Mouse (Mus musculus) G1E (cell line): Measurements from ENCODE around the gene Trit1. TPM values are rescaled to one million over a fixed set of nuclear protein-coding genes. Genes with fewer than 3 reads are reported as not detected.

Experiments
- ATAC-seq: 2 replicates; pipeline ENCODE4 v1.8.0; 2016; ENCODE audit warnings: mild to moderate bottlenecking; ENCODE audit not compliant: insufficient number of reproducible peaks, poor library complexity, low FRiP score, severe bottlenecking; ENCODE audit errors: extremely low read depth
- DNase-seq: peaks from one replicate; pipeline ENCODE4 v3.0.0; 2012; ENCODE audit warnings: low spot score
- H3K27me3 ChIP-seq: 2 replicates; pipeline ENCODE4 v1.6.1; 2012; ENCODE audit warnings: mild to moderate bottlenecking, low read length, inconsistent platforms; ENCODE audit not compliant: insufficient read depth
- H3K36me3 ChIP-seq: replicated peaks from 2 replicates; pipeline ENCODE3; 2012; ENCODE audit warnings: mild to moderate bottlenecking, inconsistent platforms
- H3K4me1 ChIP-seq: 2 replicates; pipeline ENCODE4 v1.6.1; 2012; ENCODE audit warnings: low read depth, low read length, inconsistent platforms, mixed read lengths; ENCODE audit not compliant: insufficient read depth
- H3K4me3 ChIP-seq: 2 replicates; pipeline ENCODE4 v1.5.1; 2012; ENCODE audit warnings: low read depth, mild to moderate bottlenecking, inconsistent platforms, low read length, moderate library complexity, mixed read lengths
- H3K9me3 ChIP-seq: replicated peaks from 2 replicates; pipeline ENCODE4 v1.6.1; 2012; ENCODE audit warnings: inconsistent platforms
- CTCF ChIP-seq: IDR thresholded peaks from 2 replicates; pipeline ENCODE4 v1.5.1; 2012; ENCODE audit warnings: low read depth, low read length, inconsistent platforms, mixed read lengths
- GATA1 ChIP-seq: IDR thresholded peaks from 2 replicates; pipeline ENCODE4 v1.6.1; 2012; ENCODE audit warnings: borderline replicate concordance, low read length, inconsistent platforms, mixed read lengths
- GATA2 ChIP-seq: IDR thresholded peaks from 2 replicates; pipeline ENCODE4 v1.6.1; 2012; ENCODE audit warnings: low read depth, low read length, inconsistent platforms, borderline replicate concordance
- POLR2AphosphoS5 ChIP-seq: IDR thresholded peaks from 2 replicates; pipeline ENCODE4 v1.6.1; 2012; ENCODE audit warnings: low read depth, low read length, inconsistent platforms; ENCODE audit not compliant: insufficient replicate concordance
- TAL1 ChIP-seq: conservative IDR thresholded peaks from 2 replicates; pipeline ENCODE4 v1.6.1; 2012; ENCODE audit warnings: low read depth, low read length, inconsistent platforms, mixed read lengths
- polyA plus RNA-seq: library from polyadenylated mRNA; stranded (reverse); fragments of >175 nt; gene quantifications from 2 replicates; pipeline ENCODE4 v1.2.3, GENCODE M21; 2012
- total RNA-seq, 2 experiments: library from RNA; stranded (forward) in 1 of 2; stranded (reverse) in 1 of 2; fragments of 200-1000 nt in 1 of 2; fragments of >200 nt in 1 of 2; fragmentation: Nextera tagmentation in 1 of 2; gene quantifications; 2 replicates each; pipeline ENCODE4 v1.2.3; 2014 to 2017

Trit1 gene
- total and polyA plus RNA-seq, 3 experiments, result 3.2 to 24.4 (median 23.6) TPM

DNA sequence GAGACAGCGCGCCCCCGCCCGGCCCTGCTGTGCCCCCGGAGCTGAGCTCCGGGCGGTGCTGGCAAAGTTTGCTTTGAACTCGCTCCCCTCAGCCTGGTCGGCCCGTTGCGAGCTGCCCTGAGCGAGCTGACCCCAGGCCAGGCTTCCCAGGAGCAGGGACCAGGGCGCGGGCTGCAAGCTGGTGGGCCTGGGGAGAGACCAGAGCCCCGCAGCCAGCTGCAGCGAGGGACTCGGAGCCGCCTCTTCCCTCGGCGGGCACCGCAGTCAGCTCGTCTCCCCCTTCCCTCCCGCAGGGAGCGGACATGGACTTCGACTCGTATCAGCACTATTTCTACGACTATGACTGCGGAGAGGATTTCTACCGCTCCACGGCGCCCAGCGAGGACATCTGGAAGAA, 20.2 kb upstream of the Trit1 start:
- Histone ChIP-seq H3K9me3 (no peaks in the 10 kb centered on the region), H3K27me3 (peaks cover 60% of the 10 kb centered on the region), H3K36me3 (no peaks in the 10 kb centered on the region), H3K4me1 (peaks cover 6% of the 10 kb centered on the region; the same call in 1 of the 2 replicates), H3K4me3 (no peak overlapping the region; the same call in 1 of the 2 replicates)
- DNase-seq (no peak), ATAC-seq (no peak)
- TF ChIP-seq GATA2, result no peak
- TF ChIP-seq TAL1, result no peak
- TF ChIP-seq CTCF, result no peak
- TF ChIP-seq GATA1, result no peak
- TF ChIP-seq POLR2AphosphoS5, result no peak

DNA sequence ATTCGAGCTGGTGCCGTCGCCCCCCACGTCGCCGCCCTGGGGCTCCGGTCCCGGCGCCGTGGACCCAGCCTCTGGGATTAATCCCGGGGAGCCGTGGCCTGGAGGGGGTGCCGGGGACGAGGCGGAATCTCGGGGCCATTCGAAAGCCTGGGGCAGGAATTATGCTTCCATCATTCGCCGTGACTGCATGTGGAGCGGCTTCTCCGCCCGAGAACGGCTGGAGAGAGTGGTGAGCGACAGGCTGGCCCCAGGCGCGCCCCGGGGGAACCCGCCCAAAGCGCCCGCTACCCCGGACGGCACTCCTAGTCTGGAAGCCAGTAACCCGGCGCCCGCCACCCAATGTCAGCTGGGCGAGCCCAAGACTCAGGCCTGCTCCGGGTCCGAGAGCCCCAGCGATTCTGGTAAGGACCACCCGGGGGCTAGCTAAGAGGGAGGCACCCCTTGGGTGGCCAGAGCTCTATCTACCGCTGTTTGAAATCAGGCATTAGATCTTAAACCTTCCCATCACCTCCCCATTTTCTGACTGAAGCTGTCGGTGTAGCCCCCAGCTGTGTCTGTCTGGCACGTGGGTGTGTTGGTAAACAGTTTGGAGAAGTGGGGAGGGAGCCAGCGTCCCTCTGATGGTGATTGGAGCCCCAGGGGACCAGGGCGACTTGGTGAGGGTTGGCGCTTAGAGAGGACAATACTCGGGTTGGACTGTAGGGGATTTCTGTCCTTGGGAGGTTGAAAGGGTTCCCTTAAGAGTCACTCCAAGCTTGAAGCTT, 19.6 kb upstream of the Trit1 start:
- no peak for DNase-seq
- no peak for TF ChIP-seq GATA2
- TF ChIP-seq POLR2AphosphoS5, result no peak
- TF ChIP-seq CTCF, result no peak
- no peak for TF ChIP-seq TAL1
- TF ChIP-seq GATA1, result no peak
- peaks cover 6% of the 10 kb centered on the region; the same call in 1 of the 2 replicates for H3K4me1 ChIP-seq
- H3K9me3 ChIP-seq, result no peaks in the 10 kb centered on the region
- peaks cover 65% of the 10 kb centered on the region for H3K27me3 ChIP-seq
- ATAC-seq, result no peak
- no peaks in the 10 kb centered on the region for H3K36me3 ChIP-seq
- no peak overlapping the region for H3K4me3 ChIP-seq

DNA sequence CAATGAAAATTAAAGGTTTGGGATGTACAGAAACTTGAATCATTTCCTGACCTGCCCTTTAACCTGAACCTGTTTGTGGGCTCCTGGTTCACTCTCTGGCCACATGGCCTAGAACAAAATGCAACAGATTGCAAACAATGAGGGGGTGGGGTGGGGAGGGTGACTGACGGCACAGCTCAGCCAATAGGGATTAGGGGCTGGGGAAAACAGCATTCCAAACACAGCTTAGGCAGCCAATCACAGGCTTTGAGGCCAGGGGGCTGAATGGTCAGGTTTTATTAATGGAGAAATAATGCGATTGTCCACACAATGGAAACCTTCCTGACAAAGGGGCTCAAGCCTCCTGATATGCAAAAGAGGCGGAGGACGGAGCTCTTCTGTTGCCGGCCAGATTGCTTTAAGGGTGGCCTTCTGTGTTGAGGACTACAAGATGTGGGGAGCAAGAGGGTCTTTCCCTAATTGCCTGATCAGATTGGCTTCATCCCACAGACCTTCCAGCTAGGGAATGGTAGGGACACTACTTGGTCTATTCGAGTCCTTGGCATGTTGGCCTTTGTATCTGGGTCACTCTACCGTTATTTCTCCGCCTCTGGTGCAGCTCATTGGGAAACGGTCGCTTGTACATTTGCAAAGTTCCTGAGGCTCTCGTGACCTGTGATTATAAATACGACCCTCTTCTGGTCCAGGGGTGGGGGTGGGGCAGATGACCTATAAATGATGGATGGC, 17.7 kb upstream of the Trit1 start:
- Histone ChIP-seq H3K4me1 (peaks cover 6% of the 10 kb centered on the region; the same call in 1 of the 2 replicates), H3K27me3 (peaks cover 68% of the 10 kb centered on the region), H3K9me3 (no peaks in the 10 kb centered on the region), H3K4me3 (no peak overlapping the region), H3K36me3 (no peaks in the 10 kb centered on the region)
- no peak for DNase-seq
- ATAC-seq, result no peak
- no peak for TF ChIP-seq POLR2AphosphoS5
- TF ChIP-seq TAL1, result no peak
- no peak for TF ChIP-seq GATA2
- no peak for TF ChIP-seq GATA1
- TF ChIP-seq CTCF, result no peak

DNA sequence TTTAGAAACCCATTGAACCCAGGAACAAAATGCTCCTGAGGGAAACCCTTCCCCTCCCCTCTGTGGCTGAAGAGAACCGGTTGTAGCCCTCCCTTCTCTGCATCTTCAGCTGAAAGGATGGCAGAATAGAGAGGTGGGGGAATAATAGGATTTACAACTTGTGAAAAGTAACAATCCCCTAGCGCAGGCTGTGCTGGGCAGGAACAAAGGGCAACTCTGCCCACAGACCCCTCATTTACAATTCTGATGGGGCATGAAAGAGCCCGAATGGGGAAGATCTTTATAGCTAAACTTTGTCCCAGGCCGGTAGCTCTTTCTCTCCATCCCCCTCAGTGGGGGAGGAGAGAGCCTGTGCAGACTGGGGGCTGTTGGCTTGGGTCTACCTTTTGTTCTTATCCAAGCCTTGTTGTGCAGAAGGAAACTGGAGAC, 17.1 kb upstream of the Trit1 start:
- Histone ChIP-seq H3K36me3 (no peaks in the 10 kb centered on the region), H3K9me3 (no peaks in the 10 kb centered on the region), H3K4me3 (no peak overlapping the region), H3K27me3 (peaks cover 66% of the 10 kb centered on the region), H3K4me1 (peaks cover 6% of the 10 kb centered on the region; the same call in 1 of the 2 replicates)
- no peak for TF ChIP-seq POLR2AphosphoS5
- no peak for TF ChIP-seq TAL1
- no peak for TF ChIP-seq GATA2
- TF ChIP-seq CTCF, result no peak
- no peak for TF ChIP-seq GATA1
- DNase-seq (no peak), ATAC-seq (no peak)

DNA sequence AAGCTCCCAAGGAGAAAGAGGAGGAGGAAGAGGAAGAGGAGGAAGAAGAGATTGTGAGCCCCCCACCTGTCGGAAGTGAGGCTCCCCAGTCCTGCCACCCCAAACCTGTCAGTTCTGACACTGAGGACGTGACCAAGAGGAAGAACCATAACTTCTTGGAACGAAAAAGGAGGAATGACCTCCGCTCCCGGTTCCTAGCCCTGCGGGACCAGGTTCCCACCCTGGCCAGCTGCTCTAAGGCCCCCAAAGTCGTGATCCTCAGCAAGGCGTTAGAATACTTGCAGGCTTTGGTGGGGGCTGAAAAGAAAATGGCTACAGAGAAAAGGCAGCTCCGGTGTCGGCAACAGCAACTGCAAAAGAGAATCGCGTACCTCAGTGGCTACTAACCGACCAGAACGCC, 16.3 kb upstream of the Trit1 start:
- Histone ChIP-seq H3K36me3 (no peaks in the 10 kb centered on the region), H3K9me3 (no peaks in the 10 kb centered on the region), H3K27me3 (peaks cover 62% of the 10 kb centered on the region), H3K4me1 (peaks cover 6% of the 10 kb centered on the region; the same call in 1 of the 2 replicates), H3K4me3 (no peak overlapping the region)
- DNase-seq (no peak), ATAC-seq (no peak)
- no peak for TF ChIP-seq GATA2
- no peak for TF ChIP-seq CTCF
- no peak for TF ChIP-seq POLR2AphosphoS5
- TF ChIP-seq GATA1, result no peak
- TF ChIP-seq TAL1, result no peak

DNA sequence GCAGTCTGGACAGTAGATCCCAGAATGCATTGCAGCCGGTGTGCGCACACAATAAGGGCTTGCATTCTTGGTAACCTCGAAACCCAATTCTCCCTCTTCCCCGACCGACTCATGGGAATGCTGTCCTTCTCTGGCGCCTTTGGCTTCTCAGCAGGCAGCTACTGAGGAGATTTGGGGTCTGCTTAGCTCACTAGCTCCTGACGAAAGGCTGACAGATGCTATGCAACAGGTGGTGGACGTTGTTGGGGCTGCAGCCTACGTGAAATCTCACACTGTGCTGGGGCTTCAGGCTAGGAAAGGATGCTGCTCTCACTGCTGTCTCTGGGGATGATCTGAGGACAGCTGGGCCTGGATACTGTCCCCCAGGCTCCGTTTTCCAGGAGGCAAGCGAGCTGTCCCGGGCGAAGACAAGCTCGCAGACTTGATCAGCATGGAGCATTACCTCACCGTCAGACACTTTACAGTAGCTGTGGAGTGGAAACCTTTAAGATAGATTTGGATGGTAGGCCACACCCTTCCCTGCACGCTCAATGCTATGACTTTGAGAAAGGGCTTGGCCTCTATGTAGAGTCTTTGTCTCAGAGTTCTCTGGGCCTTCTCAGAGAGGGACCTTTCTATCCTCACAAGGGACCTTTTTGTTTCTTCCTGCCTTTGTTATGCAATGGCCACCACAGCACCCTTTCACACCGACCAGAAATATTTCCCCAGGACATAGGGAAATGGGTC, 15.6 kb upstream of the Trit1 start:
- peaks cover 2% of the 10 kb centered on the region; the same call in 1 of the 2 replicates for H3K4me1 ChIP-seq
- TF ChIP-seq GATA2, result no peak
- no peak for TF ChIP-seq GATA1
- no peak for TF ChIP-seq TAL1
- TF ChIP-seq POLR2AphosphoS5, result no peak
- TF ChIP-seq CTCF, result no peak
- no peaks in the 10 kb centered on the region for H3K9me3 ChIP-seq
- H3K27me3 ChIP-seq, result peaks cover 60% of the 10 kb centered on the region
- DNase-seq (no peak), ATAC-seq (no peak)
- no peaks in the 10 kb centered on the region for H3K36me3 ChIP-seq
- H3K4me3 ChIP-seq, result no peak overlapping the region
